Mouse (Mus musculus): ENCODE results near the gene Kars.

DNA sequence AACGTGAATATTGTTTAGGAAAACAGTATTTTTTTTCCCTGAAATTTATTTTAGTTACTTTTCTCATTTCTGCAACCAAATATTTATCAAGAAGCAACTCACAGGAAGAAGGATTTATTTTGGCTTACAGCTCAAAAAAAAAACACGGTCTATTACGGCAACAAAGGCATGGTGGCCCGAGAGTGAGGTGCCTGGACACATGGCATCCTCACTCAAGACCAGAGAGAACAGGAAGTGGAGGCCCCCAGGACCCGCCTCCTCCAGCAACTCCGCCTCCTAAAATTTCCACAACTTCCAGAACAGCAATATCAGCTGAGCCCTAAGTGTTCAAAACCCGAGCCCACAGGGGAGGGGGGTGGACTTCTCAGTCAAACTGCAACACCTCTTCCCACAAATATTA, 18.3 kb upstream of the Kars start:
- TF ChIP-seq POLR2A (IDR thresholded peaks at IDR 0.05; ENCODE audit: insufficient read depth, low read depth, low read length) (no peak), CTCF (IDR thresholded peaks at IDR 0.05) (no peak), EP300 (IDR thresholded peaks at IDR 0.05; ENCODE audit: insufficient read depth, low read depth, low read length) (no peak)

All from heart, adult 2 months (tissue).